Mouse (Mus musculus): Measurements from ENCODE around the gene Pkd1l1. TPM values are rescaled to one million over a fixed set of nuclear protein-coding genes. Genes with fewer than 3 reads are reported as not detected.
A peak's percentile ranks its signal among the peaks of the same experiment; 100 is the strongest.

The Pkd1l1 gene
- polyA plus RNA-seq, 1 experiment from 2014 or later, result 0.07 TPM

DNA sequence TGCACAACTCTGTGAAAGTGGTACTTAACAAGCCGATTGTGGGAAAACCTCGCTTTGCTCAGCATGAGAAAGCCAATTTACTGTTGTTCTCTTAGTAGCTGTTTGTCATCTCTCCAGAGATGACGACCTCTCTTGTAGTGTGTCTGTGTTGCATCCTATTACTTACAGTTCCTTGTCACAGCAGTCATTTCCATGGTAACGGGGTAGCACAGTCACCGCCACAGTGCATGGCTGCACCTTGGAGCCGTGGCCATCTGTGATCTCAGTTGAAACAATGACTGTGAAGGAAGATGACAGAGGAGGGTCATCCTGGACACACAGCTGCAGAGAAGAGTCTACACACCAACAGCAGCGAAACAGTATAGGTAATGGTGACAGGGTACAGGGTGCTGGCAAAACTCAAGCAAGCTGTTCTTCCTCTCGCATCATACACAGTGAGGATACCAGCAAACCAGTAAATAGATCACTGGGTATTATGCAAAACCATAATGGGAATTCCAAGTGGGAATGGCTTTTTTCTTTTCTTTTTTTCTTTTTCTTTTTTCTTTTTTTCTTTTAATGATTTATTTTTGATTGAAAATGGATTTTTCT lies 56.9 kb downstream of the Pkd1l1 start:
- whole genome bisulfite sequencing, result 83% methylated on average over 8 of the region's 8 CpGs
- Histone ChIP-seq H3K9me3 (no peaks in the 10 kb centered on the region), H3K27ac (replicated peaks) (no peak overlapping the region), H3K36me3 (replicated peaks) (no peaks in the 10 kb centered on the region), H3K4me1 (no peaks in the 10 kb centered on the region), H3K27me3 (replicated peaks; ENCODE audit: low read depth, poor library complexity, severe bottlenecking) (0 out of 2 replicates have a peak, but pooled peaks cover 7% of the 10 kb centered on the region), H3K4me3 (no peak overlapping the region)
- no peak for DNase-seq (ENCODE audit: low spot score)

GRCm38 (mm10) chr11:8882793-8883192 lies 90.3 kb downstream of the Pkd1l1 start:
- Histone ChIP-seq H3K9me3 (no peaks in the 10 kb centered on the region), H3K27me3 (replicated peaks; ENCODE audit: low read depth, poor library complexity, severe bottlenecking) (no peaks in the 10 kb centered on the region), H3K27ac (replicated peaks) (no peak overlapping the region), H3K36me3 (replicated peaks) (no peaks in the 10 kb centered on the region), H3K4me3 (no peak overlapping the region), H3K4me1 (no peaks in the 10 kb centered on the region)
- 93% methylated on average over 4 of the region's 4 CpGs for WGBS
- DNase-seq (ENCODE audit: low spot score), result no peak

DNA sequence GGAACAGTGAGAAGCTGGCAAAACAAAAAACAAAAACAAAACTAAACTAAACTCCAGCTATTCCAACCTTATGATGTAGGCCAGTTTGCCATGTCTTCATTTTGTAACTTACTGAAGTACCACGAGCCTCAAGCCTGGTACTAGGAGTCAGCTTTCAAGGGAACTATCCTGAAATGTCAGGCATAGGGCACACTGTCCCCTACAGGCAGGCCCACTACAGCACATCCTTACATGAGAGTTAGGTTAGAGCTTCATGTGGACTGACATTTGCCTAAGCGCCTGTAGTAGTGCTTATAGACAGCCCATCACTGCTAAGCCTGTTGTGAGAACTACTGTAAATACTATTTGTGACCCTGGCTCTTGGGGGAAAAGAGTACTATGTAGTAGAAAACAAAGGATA lies 91.5 kb downstream of the Pkd1l1 start:
- Histone ChIP-seq H3K4me1 (no peaks in the 10 kb centered on the region), H3K36me3 (replicated peaks) (no peaks in the 10 kb centered on the region), H3K27me3 (replicated peaks; ENCODE audit: low read depth, poor library complexity, severe bottlenecking) (no peaks in the 10 kb centered on the region), H3K9me3 (no peaks in the 10 kb centered on the region), H3K27ac (replicated peaks) (no peak overlapping the region), H3K4me3 (no peak overlapping the region)
- WGBS, result 59% methylated on average over 2 of the region's 2 CpGs
- DNase-seq (ENCODE audit: low spot score), result no peak

DNA sequence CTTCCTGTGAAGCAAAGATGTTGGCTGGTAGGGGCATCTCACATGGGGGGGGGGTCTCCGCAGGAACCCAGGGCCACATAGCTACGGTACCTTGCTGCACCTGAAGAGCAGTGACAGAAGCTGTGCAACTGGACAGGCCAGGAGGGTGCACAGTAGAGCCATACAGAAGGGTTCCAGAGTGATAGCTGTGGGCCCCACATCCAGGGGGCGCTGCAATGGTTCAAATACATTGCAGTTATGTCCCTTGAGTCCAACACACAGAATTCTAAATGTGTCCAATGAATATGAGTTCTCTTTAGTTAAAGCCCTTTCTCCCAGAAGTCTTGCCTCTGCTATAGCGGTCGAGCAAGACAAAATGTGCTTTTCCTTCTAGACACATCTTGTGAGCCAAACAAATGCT lies 103.0 kb downstream of the Pkd1l1 start:
- no peaks in the 10 kb centered on the region for H3K9me3 ChIP-seq
- H3K4me1 ChIP-seq, result no peaks in the 10 kb centered on the region
- no peaks in the 10 kb centered on the region for H3K36me3 ChIP-seq (replicated peaks)
- H3K27ac ChIP-seq (replicated peaks), result no peak overlapping the region
- no peaks in the 10 kb centered on the region for H3K27me3 ChIP-seq (replicated peaks; ENCODE audit: low read depth, poor library complexity, severe bottlenecking)
- no peak overlapping the region for H3K4me3 ChIP-seq
- no peak for DNase-seq (ENCODE audit: low spot score)
- WGBS, result 90% methylated on average over 5 of the region's 5 CpGs

DNA sequence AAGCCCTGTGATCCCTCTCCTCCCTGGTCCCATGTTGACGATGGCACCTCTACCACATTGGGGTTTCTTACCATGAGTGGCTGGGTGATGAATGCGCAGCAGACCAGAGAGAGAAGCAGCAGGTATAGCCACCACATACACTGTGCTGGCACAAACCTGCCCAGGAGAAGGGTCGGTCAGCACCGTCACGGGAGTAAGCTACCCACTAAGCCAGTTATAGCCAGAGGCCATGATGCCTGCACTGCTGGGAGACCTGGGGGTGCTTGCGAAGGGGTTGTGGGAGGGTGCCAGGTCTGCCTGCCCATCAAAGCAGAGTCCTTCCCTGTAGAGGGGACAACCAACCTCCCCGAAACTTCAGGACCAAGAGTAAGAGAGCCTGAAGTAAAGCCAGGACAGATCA lies 107.0 kb downstream of the Pkd1l1 start:
- H3K4me3 ChIP-seq, result no peak overlapping the region
- H3K36me3 ChIP-seq (replicated peaks), result no peaks in the 10 kb centered on the region
- WGBS, result 90% methylated on average over 7 of the region's 7 CpGs
- H3K27me3 ChIP-seq (replicated peaks; ENCODE audit: low read depth, poor library complexity, severe bottlenecking), result no peaks in the 10 kb centered on the region
- no peak for DNase-seq (ENCODE audit: low spot score)
- no peaks in the 10 kb centered on the region for H3K4me1 ChIP-seq
- no peak overlapping the region for H3K27ac ChIP-seq (replicated peaks)
- H3K9me3 ChIP-seq, result no peaks in the 10 kb centered on the region

- no peak for DNase-seq (ENCODE audit: low spot score)
- Histone ChIP-seq H3K4me1 (peaks cover 4% of the 10 kb centered on the region; the same call in 1 of the 2 replicates), H3K4me3 (no peak overlapping the region), H3K36me3 (replicated peaks) (no peaks in the 10 kb centered on the region), H3K27ac (replicated peaks) (no peak overlapping the region), H3K9me3 (no peaks in the 10 kb centered on the region), H3K27me3 (replicated peaks; ENCODE audit: low read depth, poor library complexity, severe bottlenecking) (no peaks in the 10 kb centered on the region)
- 81% methylated on average over 8 of the region's 8 CpGs for WGBS
Observed at GRCm38 (mm10) chr11:8863955-8864675, 109.0 kb downstream of the Pkd1l1 start.

DNA sequence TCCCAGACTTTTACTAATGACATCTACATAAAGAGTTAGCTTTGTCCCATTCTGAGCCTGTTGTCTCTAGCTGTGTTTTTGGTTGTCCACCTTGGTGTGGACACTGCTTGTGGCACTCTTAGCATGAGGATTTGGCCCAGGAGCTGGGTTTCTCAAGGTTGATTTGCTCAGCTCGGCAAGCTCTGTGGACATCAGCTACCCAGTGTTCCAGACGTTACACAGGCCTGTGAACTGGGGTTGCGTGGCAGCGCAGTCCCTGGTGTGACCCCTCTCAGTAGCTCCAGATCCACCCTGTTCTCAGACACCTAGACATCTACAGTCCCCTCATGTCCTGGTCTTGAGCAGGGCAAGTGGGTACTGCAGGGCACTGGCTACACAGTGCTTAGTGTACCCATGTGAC lies 110.6 kb downstream of the Pkd1l1 start:
- Histone ChIP-seq H3K4me1 (peaks cover 4% of the 10 kb centered on the region; the same call in 1 of the 2 replicates), H3K27ac (replicated peaks) (no peak overlapping the region), H3K4me3 (no peak overlapping the region), H3K36me3 (replicated peaks) (no peaks in the 10 kb centered on the region), H3K9me3 (no peaks in the 10 kb centered on the region), H3K27me3 (replicated peaks; ENCODE audit: low read depth, poor library complexity, severe bottlenecking) (no peaks in the 10 kb centered on the region)
- 84% methylated on average over 4 of the region's 4 CpGs for WGBS
- DNase-seq (ENCODE audit: low spot score), result no peak

DNA sequence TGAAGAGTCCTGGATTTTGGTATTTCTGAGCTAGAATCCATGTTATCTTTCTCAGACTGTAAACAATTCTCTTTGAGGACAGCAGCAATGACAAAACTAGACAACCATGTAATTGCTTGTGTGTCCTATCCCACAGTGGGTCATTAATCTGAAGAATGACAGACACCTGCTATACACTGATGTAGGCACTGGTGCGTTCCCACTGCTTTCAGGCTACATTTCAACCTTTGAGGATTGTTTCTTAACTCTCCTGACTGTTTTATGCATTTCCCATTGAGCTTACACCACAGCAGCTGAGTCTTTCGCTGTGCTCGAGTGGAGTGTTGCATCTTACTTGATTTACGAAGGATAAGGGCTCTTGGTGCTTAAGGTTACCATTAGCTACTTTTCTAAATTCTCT lies 111.1 kb downstream of the Pkd1l1 start:
- H3K9me3 ChIP-seq, result no peaks in the 10 kb centered on the region
- H3K4me3 ChIP-seq, result no peak overlapping the region
- WGBS, result 86% methylated on average over 4 of the region's 4 CpGs
- H3K4me1 ChIP-seq, result peaks cover 4% of the 10 kb centered on the region; the same call in 1 of the 2 replicates
- no peaks in the 10 kb centered on the region for H3K36me3 ChIP-seq (replicated peaks)
- no peaks in the 10 kb centered on the region for H3K27me3 ChIP-seq (replicated peaks; ENCODE audit: low read depth, poor library complexity, severe bottlenecking)
- no peak for DNase-seq (ENCODE audit: low spot score)
- no peak overlapping the region for H3K27ac ChIP-seq (replicated peaks)

DNA sequence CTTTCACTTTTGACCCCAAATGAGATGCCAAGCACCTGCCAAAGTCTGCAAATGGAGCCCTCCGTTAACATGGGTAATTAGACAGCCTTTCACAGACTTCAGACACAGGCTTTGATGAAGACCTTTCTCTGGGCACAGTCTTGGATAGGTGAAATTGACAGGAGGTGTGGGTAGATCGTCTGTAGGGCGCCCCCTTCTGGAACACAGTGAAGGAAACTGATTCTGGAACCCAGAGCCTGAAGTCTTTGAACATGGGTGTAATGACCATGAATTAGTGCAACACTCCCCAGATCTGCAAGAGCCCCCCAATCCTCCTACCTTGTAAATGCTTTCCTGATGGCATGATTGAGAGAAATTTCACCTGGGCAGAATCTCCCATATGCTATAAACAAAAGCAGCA lies 112.2 kb downstream of the Pkd1l1 start:
- no peak overlapping the region for H3K27ac ChIP-seq (replicated peaks)
- H3K9me3 ChIP-seq, result no peaks in the 10 kb centered on the region
- WGBS, result 30% methylated on average over 3 of the region's 3 CpGs
- H3K36me3 ChIP-seq (replicated peaks), result no peaks in the 10 kb centered on the region
- DNase-seq (ENCODE audit: low spot score), result peak; percentile 27
- no peak overlapping the region for H3K4me3 ChIP-seq
- no peaks in the 10 kb centered on the region for H3K27me3 ChIP-seq (replicated peaks; ENCODE audit: low read depth, poor library complexity, severe bottlenecking)
- peaks cover 4% of the 10 kb centered on the region; the same call in 1 of the 2 replicates for H3K4me1 ChIP-seq

DNA sequence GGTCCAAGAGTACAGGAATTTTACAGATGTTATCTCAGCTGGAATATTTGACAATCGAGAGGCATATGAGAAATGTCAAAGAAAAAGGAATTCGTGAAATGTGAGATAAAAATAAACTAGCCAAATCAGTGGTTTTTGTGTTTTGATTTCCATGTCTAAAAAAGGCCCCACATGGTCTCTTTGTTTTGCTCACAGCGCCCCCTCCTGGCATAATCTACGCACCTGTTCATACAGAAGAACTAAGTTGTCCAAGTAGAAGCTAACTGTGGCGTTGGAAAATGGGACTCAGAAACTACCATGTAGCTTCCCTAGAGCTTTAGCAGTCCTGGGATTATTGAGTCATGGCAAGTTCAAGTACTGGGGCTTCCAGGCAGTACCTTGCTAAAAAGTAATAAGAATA lies 113.2 kb downstream of the Pkd1l1 start:
- Histone ChIP-seq H3K4me3 (no peak overlapping the region), H3K27me3 (replicated peaks; ENCODE audit: low read depth, poor library complexity, severe bottlenecking) (no peaks in the 10 kb centered on the region), H3K4me1 (peaks cover 4% of the 10 kb centered on the region; the same call in 1 of the 2 replicates), H3K36me3 (replicated peaks) (no peaks in the 10 kb centered on the region), H3K9me3 (no peaks in the 10 kb centered on the region), H3K27ac (replicated peaks) (no peak overlapping the region)
- 28% methylated on average over 5 of the region's 5 CpGs for WGBS
- peak; percentile 79 for DNase-seq (ENCODE audit: low spot score)

- 61% methylated on average over 3 of the region's 3 CpGs for WGBS
- DNase-seq (ENCODE audit: low spot score), result no peak
- H3K27me3 ChIP-seq (replicated peaks; ENCODE audit: low read depth, poor library complexity, severe bottlenecking), result no peaks in the 10 kb centered on the region
- H3K36me3 ChIP-seq (replicated peaks), result no peaks in the 10 kb centered on the region
- H3K9me3 ChIP-seq, result no peaks in the 10 kb centered on the region
- H3K4me3 ChIP-seq, result no peak overlapping the region
- H3K4me1 ChIP-seq, result peaks cover 4% of the 10 kb centered on the region; the same call in 1 of the 2 replicates
- H3K27ac ChIP-seq (replicated peaks), result no peak overlapping the region
Observed at GRCm38 (mm10) chr11:8859041-8859440, 114.0 kb downstream of the Pkd1l1 start.

DNA sequence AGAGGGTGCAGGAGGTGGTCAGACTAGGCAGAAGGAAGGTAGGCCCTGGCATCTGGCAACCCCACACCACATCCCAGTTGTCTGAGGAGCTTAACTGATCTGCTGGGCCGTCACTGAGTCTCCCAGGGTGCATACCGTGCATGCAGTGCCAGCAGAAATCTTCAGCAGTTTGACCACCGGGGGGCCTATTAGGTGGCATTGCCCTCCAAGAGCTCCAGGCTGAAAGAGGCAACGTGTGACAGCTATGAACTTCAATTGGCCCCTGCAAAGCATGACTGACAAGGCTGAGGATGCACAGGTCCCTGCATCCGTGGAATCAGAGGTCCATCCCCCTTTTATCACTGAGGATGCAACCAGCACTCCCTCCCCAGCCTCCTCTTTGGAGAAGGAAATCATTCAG lies 116.9 kb downstream of the Pkd1l1 start:
- no peaks in the 10 kb centered on the region for H3K9me3 ChIP-seq
- H3K4me1 ChIP-seq, result peaks cover 4% of the 10 kb centered on the region; the same call in 1 of the 2 replicates
- H3K36me3 ChIP-seq (replicated peaks), result no peaks in the 10 kb centered on the region
- no peaks in the 10 kb centered on the region for H3K27me3 ChIP-seq (replicated peaks; ENCODE audit: low read depth, poor library complexity, severe bottlenecking)
- no peak overlapping the region for H3K27ac ChIP-seq (replicated peaks)
- no peak for DNase-seq (ENCODE audit: low spot score)
- H3K4me3 ChIP-seq, result no peak overlapping the region
- WGBS, result 57% methylated on average over 5 of the region's 5 CpGs

DNA sequence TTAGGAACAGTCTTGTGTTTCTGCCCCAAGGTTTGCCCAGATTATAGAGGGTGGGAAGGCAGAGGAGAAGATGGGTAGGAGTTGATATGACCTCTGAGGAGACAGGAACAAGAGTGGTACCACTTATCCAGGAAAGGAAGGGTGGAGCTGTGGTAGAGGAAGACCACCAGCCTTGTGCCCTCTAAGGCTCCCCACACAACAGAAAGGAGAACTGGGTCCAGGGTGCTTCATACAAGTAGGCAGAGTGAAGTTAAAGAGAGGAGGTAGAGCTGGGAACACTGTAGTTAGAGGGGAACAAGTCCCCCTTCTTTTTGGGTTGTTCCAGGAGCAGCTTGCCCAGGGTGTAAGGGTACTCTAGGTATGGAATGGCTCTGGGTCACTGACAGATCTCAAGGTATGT lies 125.0 kb downstream of the Pkd1l1 start:
- H3K9me3 ChIP-seq, result no peaks in the 10 kb centered on the region
- no peaks in the 10 kb centered on the region for H3K36me3 ChIP-seq (replicated peaks)
- no peaks in the 10 kb centered on the region for H3K4me1 ChIP-seq
- H3K27ac ChIP-seq (replicated peaks), result no peak overlapping the region
- no peak for DNase-seq (ENCODE audit: low spot score)
- no peaks in the 10 kb centered on the region for H3K27me3 ChIP-seq (replicated peaks; ENCODE audit: low read depth, poor library complexity, severe bottlenecking)
- H3K4me3 ChIP-seq, result no peak overlapping the region
